Mouse (Mus musculus): Measurements from ENCODE around the gene Tpgs1. TPM values are rescaled to one million over a fixed set of nuclear protein-coding genes. Genes with fewer than 3 reads are reported as not detected.
A peak's percentile ranks its signal among the peaks of the same experiment; 100 is the strongest.

Tpgs1 gene
- polyA plus RNA-seq, 1 experiment from 2014 or later, result 72.3 TPM

GRCm38 (mm10) chr10:79706406-79707094 lies 37.4 kb downstream of the Tpgs1 start:
- Histone ChIP-seq H3K36me3 (peaks cover 40% of the 10 kb centered on the region), H3K27ac (replicated peaks) (no peak overlapping the region; the same call in 1 of the 2 replicates), H3K9ac (replicated peaks) (peak overlapping the region; percentile 92), H3K9me3 (no peaks in the 10 kb centered on the region), H3K4me2 (replicated peaks) (peak overlapping the region; percentile 98), H3K27me3 (no peaks in the 10 kb centered on the region), H3K4me3 (peak overlapping the region; percentile 82), H3K4me1 (peaks cover 25% of the 10 kb centered on the region)
- ATAC-seq (ENCODE audit: low FRiP score, low read depth), result no peak
- 89% methylated on average over 5 of the region's 5 CpGs for WGBS

- H3K27ac ChIP-seq (replicated peaks), result no peak overlapping the region
- H3K27me3 ChIP-seq, result no peaks in the 10 kb centered on the region
- no peaks in the 10 kb centered on the region for H3K9me3 ChIP-seq
- H3K36me3 ChIP-seq, result peaks cover 46% of the 10 kb centered on the region
- ATAC-seq (ENCODE audit: low FRiP score, low read depth), result no peak
- no peak overlapping the region for H3K9ac ChIP-seq (replicated peaks)
- H3K4me2 ChIP-seq (replicated peaks), result 0 out of 2 replicates have a peak overlapping the region, but pooled peaks have one; percentile 17
- H3K4me3 ChIP-seq, result no peak overlapping the region
- peaks cover 25% of the 10 kb centered on the region for H3K4me1 ChIP-seq
- 89% methylated on average over 1 of the region's 1 CpGs for WGBS
These were observed 38.0 kb downstream of the Tpgs1 start for GRCm38 (mm10) chr10:79707162-79707561.

- Histone ChIP-seq H3K9me3 (no peaks in the 10 kb centered on the region), H3K36me3 (peaks cover 49% of the 10 kb centered on the region), H3K4me3 (no peak overlapping the region), H3K27ac (replicated peaks) (no peak overlapping the region), H3K27me3 (no peaks in the 10 kb centered on the region), H3K9ac (replicated peaks) (no peak overlapping the region), H3K4me1 (peaks cover 25% of the 10 kb centered on the region), H3K4me2 (replicated peaks) (no peak overlapping the region)
- WGBS, result 77% methylated on average over 4 of the region's 4 CpGs
- ATAC-seq (ENCODE audit: low FRiP score, low read depth), result no peak
These were observed 38.6 kb downstream of the Tpgs1 start for GRCm38 (mm10) chr10:79707759-79708158.

- peaks cover 25% of the 10 kb centered on the region for H3K4me1 ChIP-seq
- peaks cover 49% of the 10 kb centered on the region for H3K36me3 ChIP-seq
- WGBS, result 91% methylated on average over 21 of the region's 21 CpGs
- H3K9ac ChIP-seq (replicated peaks), result no peak overlapping the region
- no peaks in the 10 kb centered on the region for H3K27me3 ChIP-seq
- no peak overlapping the region for H3K27ac ChIP-seq (replicated peaks)
- H3K4me3 ChIP-seq, result no peak overlapping the region
- H3K9me3 ChIP-seq, result no peaks in the 10 kb centered on the region
- no peak overlapping the region for H3K4me2 ChIP-seq (replicated peaks)
- ATAC-seq (ENCODE audit: low FRiP score, low read depth), result no peak
These were observed 39.5 kb downstream of the Tpgs1 start for GRCm38 (mm10) chr10:79708668-79709067.

GRCm38 (mm10) chr10:79709307-79709706 lies 40.1 kb downstream of the Tpgs1 start:
- peaks cover 25% of the 10 kb centered on the region for H3K4me1 ChIP-seq
- ATAC-seq (ENCODE audit: low FRiP score, low read depth), result no peak
- H3K36me3 ChIP-seq, result peaks cover 49% of the 10 kb centered on the region
- WGBS, result 77% methylated on average over 7 of the region's 7 CpGs
- H3K9ac ChIP-seq (replicated peaks), result no peak overlapping the region
- H3K9me3 ChIP-seq, result no peaks in the 10 kb centered on the region
- H3K27me3 ChIP-seq, result no peaks in the 10 kb centered on the region
- no peak overlapping the region for H3K4me2 ChIP-seq (replicated peaks)
- no peak overlapping the region for H3K27ac ChIP-seq (replicated peaks)
- H3K4me3 ChIP-seq, result no peak overlapping the region

- Histone ChIP-seq H3K4me3 (no peak overlapping the region), H3K27ac (replicated peaks) (no peak overlapping the region), H3K9me3 (no peaks in the 10 kb centered on the region), H3K9ac (replicated peaks) (no peak overlapping the region), H3K4me2 (replicated peaks) (no peak overlapping the region), H3K4me1 (peaks cover 12% of the 10 kb centered on the region), H3K27me3 (peaks cover 26% of the 10 kb centered on the region), H3K36me3 (peaks cover 49% of the 10 kb centered on the region)
- WGBS, result 92% methylated on average over 1 of the region's 1 CpGs
- ATAC-seq (ENCODE audit: low FRiP score, low read depth), result no peak
These were observed 42.9 kb downstream of the Tpgs1 start for GRCm38 (mm10) chr10:79712029-79712428.

GRCm38 (mm10) chr10:79712499-79713126 lies 43.4 kb downstream of the Tpgs1 start:
- ATAC-seq (ENCODE audit: low FRiP score, low read depth), result no peak
- peaks cover 15% of the 10 kb centered on the region for H3K4me1 ChIP-seq
- H3K27me3 ChIP-seq, result peaks cover 32% of the 10 kb centered on the region
- no peak overlapping the region for H3K9ac ChIP-seq (replicated peaks)
- 13% methylated on average over 4 of the region's 6 CpGs for WGBS
- H3K36me3 ChIP-seq, result peaks cover 47% of the 10 kb centered on the region
- no peak overlapping the region for H3K4me2 ChIP-seq (replicated peaks)
- H3K9me3 ChIP-seq, result no peaks in the 10 kb centered on the region
- H3K4me3 ChIP-seq, result no peak overlapping the region
- H3K27ac ChIP-seq (replicated peaks), result no peak overlapping the region

GRCm38 (mm10) chr10:79713163-79713562 lies 44.0 kb downstream of the Tpgs1 start:
- Histone ChIP-seq H3K9me3 (no peaks in the 10 kb centered on the region), H3K4me2 (replicated peaks) (no peak overlapping the region), H3K27ac (replicated peaks) (no peak overlapping the region), H3K4me3 (no peak overlapping the region), H3K27me3 (peaks cover 38% of the 10 kb centered on the region), H3K9ac (replicated peaks) (no peak overlapping the region), H3K4me1 (peaks cover 18% of the 10 kb centered on the region), H3K36me3 (peaks cover 43% of the 10 kb centered on the region)
- ATAC-seq (ENCODE audit: low FRiP score, low read depth), result no peak
- WGBS, result 38% methylated on average over 1 of the region's 1 CpGs

- WGBS, result 77% methylated on average over 4 of the region's 4 CpGs
- H3K36me3 ChIP-seq, result peaks cover 24% of the 10 kb centered on the region
- H3K4me3 ChIP-seq, result no peak overlapping the region
- H3K9me3 ChIP-seq, result no peaks in the 10 kb centered on the region
- no peak overlapping the region for H3K27ac ChIP-seq (replicated peaks)
- ATAC-seq (ENCODE audit: low FRiP score, low read depth), result no peak
- peaks cover 18% of the 10 kb centered on the region for H3K4me1 ChIP-seq
- H3K27me3 ChIP-seq, result peaks cover 56% of the 10 kb centered on the region
- no peak overlapping the region for H3K9ac ChIP-seq (replicated peaks)
- H3K4me2 ChIP-seq (replicated peaks), result no peak overlapping the region
These were observed 45.8 kb downstream of the Tpgs1 start for GRCm38 (mm10) chr10:79714996-79715395.

- H3K27ac ChIP-seq (replicated peaks), result no peak within 1 kb of the TSS
- H3K4me1 ChIP-seq, result peaks cover 18% of the 10 kb centered on the region
- peak; percentile 48 for ATAC-seq (ENCODE audit: low FRiP score, low read depth)
- 3% methylated on average over 26 of the region's 91 CpGs for WGBS
- no peaks in the 10 kb centered on the region for H3K9me3 ChIP-seq
- H3K4me2 ChIP-seq (replicated peaks), result peak within 1 kb of the TSS; percentile 95
- peaks cover 10% of the 10 kb centered on the region for H3K36me3 ChIP-seq
- peak within 1 kb of the TSS; percentile 64 for H3K4me3 ChIP-seq
- peak within 1 kb of the TSS; percentile 58 for H3K9ac ChIP-seq (replicated peaks)
- H3K27me3 ChIP-seq, result peaks cover 62% of the 10 kb centered on the region
These were observed 47.3 kb downstream of the Tpgs1 start, which contains the start of gene Hcn2 for GRCm38 (mm10) chr10:79716254-79716987. Gene Hcn2 (plus strand): TSS chr10:79716634.

GRCm38 (mm10) chr10:79716988-79717355 lies 47.8 kb downstream of the Tpgs1 start:
- H3K4me2 ChIP-seq (replicated peaks), result peak overlapping the region; percentile 95
- H3K27ac ChIP-seq (replicated peaks), result no peak overlapping the region
- peak overlapping the region; percentile 64 for H3K4me3 ChIP-seq
- H3K9ac ChIP-seq (replicated peaks), result peak overlapping the region; percentile 58
- ATAC-seq (ENCODE audit: low FRiP score, low read depth), result 0 out of 2 replicates have a peak, but pooled peaks have one; percentile 21
- WGBS, result under 1% methylated on average over 39 of the region's 44 CpGs
- peaks cover 4% of the 10 kb centered on the region for H3K36me3 ChIP-seq
- peaks cover 18% of the 10 kb centered on the region for H3K4me1 ChIP-seq
- H3K9me3 ChIP-seq, result no peaks in the 10 kb centered on the region
- peaks cover 62% of the 10 kb centered on the region for H3K27me3 ChIP-seq

Measured in midbrain, embryonic 12.5 days (tissue).